Mouse (Mus musculus) cerebellum, adult 2 months (tissue): ENCODE data around the gene Copg1.

Experiments used
- CTCF ChIP-seq: fragments of 200-500 bp; IDR thresholded peaks from 2 replicates; pipeline ENCODE4 v1.5.1; 2011; ENCODE audit warnings: low read depth, mild to moderate bottlenecking, control low read depth, low read length, moderate library complexity, borderline replicate concordance; ENCODE audit not compliant: insufficient read depth
- POLR2A ChIP-seq: fragments of 200-500 bp; IDR thresholded peaks from 2 replicates; pipeline ENCODE4 v1.6.1; 2011; ENCODE audit warnings: low read length, control low read depth, borderline replicate concordance; ENCODE audit not compliant: insufficient read depth

- TF ChIP-seq CTCF (no peak), POLR2A (no peak)
Observed at GRCm38 (mm10) chr6:87850155-87850899, 37.3 kb upstream of the Copg1 start.
